Mouse (Mus musculus): Measurements from ENCODE around the gene Xrn2.

DNA sequence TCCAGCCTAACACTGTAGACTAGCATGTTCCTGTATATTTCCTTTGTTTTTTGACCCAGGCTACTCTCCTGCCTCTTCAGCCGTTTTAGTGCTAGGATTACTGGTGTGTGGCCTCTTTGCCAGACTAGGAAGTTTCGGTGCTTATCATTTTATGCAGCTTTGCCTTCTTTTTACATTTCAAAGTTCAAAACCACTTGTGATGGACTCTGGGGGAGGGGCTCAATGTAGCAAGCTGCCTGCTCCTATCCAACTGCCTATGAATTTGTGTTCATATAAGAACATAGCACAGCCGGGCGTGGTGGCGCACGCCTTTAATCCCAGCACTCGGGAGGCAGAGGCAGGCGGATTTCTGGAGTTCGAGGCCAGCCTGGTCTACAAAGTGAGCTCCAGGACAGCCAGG lies 1.8 kb upstream of the Xrn2 start:
- TF ChIP-seq CTCF (IDR thresholded peaks at IDR 0.05), result no peak
- no peak for TF ChIP-seq EP300 (IDR thresholded peaks at IDR 0.05)

All from lung, postnatal 0 days (tissue).